Mouse (Mus musculus): Measurements from ENCODE around the gene Nutf2. TPM values are rescaled to one million over a fixed set of nuclear protein-coding genes. Genes with fewer than 3 reads are reported as not detected.

The Nutf2 gene
- polyA plus RNA-seq (2014; fragmentation: Nextera tagmentation; extraction: Ambion mirVana): 317 and 347 TPM in 2 replicates

DNA sequence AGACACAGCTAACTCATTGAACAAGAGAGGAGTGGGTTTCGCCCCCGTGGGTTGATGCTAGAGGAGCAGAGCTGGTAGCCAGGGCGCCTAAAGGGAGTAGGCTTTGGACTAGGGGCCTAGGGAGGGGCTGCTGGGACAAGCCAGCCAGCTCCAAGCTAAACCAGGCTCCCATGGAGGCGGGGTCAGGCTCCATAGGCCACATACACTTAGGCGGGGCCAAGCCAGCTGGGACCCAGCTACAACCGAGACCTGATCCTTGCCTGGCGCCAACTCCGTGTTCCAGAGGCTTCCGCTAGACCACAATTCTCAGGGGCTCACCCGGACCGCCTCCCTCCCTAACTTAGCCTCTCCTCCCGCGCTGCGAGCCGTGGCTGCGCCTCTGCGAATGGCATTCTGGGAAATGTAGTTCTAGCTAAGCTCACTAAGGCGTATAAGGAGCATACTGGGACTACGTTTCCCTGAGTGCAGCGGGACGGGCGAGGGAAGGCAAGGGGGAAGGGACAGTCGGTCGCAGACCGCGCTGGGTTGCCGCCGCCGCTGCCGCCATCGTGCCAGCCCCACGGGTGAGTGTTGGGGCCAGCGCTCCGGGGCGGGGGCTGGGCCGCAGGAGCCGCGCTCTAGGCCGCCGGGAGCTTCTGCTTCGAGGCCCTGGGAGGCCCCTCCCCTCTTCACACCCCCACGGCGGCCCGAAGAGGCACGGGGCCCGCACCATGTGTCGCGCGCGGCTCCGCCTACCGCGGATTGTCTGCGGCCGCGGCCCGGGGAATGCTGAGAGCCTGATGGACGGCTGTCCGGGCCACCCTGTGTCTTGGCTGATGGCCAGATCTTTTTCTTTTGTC is at the start of gene Nutf2:
Gene Nutf2, plus strand, starts transcription at position 438 of the 839 bp plus-strand sequence.
- Histone ChIP-seq H3K36me3 (ENCODE audit: insufficient read depth) (peaks cover 12% of the 10 kb centered on the region; the same call in 1 of the 2 replicates), H3K4me1 (ENCODE audit: insufficient read depth) (peaks cover 19% of the 10 kb centered on the region), H3K27ac (ENCODE audit: low read depth) (peak within 1 kb of the TSS; percentile 92), H3K4me3 (ENCODE audit: low read depth, low read length) (peak within 1 kb of the TSS; percentile 98), H3K9ac (peak within 1 kb of the TSS; percentile 96), H3K9me3 (ENCODE audit: low read depth, low read length) (no peaks in the 10 kb centered on the region), H3K4me2 (peak within 1 kb of the TSS; percentile 92), H3K27me3 (ENCODE audit: insufficient read depth, low read length) (no peaks in the 10 kb centered on the region)
- WGBS: under 1% methylated on average over 53 of the region's 59 CpGs
- TF ChIP-seq CTCF (IDR thresholded peaks at IDR 0.05; ENCODE audit: low read depth): no peak
- DNase-seq: peak; percentile 99
- peak; percentile 98 for ATAC-seq (ENCODE audit: insufficient read depth)

DNA sequence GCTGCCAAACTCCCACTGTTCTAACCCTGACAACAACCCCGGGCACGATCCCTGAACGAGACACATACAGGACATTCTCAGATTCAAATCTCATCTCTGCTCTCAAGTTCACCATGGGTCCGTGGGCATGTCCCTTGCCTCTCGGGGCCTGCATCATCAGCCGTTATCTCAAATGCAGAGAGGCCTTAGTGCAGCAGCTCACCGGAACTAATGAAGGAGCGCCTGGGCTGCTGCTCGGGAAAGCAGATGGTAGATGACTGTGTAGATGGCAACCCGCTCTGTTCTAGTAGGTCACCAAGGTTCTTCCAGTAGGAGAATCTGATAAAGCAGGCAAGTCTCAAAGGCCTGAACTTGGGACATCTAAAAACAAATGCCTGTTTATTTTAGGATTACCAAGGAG is 49.3 kb upstream of the Nutf2 start:
- no peak for TF ChIP-seq CTCF (IDR thresholded peaks at IDR 0.05; ENCODE audit: low read depth)
- ATAC-seq (ENCODE audit: insufficient read depth) (no peak), DNase-seq (no peak)
- Histone ChIP-seq H3K36me3 (ENCODE audit: insufficient read depth) (peaks cover 12% of the 10 kb centered on the region; the same call in 1 of the 2 replicates), H3K9ac (no peak overlapping the region), H3K4me3 (ENCODE audit: low read depth, low read length) (no peak overlapping the region), H3K27ac (ENCODE audit: low read depth) (no peak overlapping the region), H3K27me3 (ENCODE audit: insufficient read depth, low read length) (no peaks in the 10 kb centered on the region), H3K4me1 (ENCODE audit: insufficient read depth) (no peaks in the 10 kb centered on the region), H3K4me2 (no peak overlapping the region), H3K9me3 (ENCODE audit: low read depth, low read length) (no peaks in the 10 kb centered on the region)
- 90% methylated on average over 10 of the region's 10 CpGs for WGBS

DNA sequence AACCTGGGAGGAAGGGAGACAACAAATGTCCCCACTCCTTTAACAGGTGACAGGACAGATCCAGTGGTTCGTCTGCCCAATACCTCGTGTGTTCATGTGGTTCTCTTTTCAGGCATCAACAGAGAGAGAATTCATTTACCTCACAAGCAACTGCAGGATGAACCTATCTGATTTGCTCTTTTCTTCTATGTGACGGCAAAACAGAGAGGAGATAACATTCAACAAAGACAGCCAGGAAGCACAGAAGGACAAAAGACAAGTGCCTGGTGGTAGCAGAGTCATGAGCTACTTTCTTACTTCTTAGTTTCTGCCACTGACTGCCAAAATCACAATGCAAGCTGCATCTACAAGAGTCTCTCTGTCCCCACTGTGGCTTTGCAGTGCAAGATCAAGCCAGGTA is 48.8 kb upstream of the Nutf2 start:
- no peak overlapping the region for H3K4me2 ChIP-seq
- no peak overlapping the region for H3K9ac ChIP-seq
- ATAC-seq (ENCODE audit: insufficient read depth) (no peak), DNase-seq (no peak)
- H3K4me3 ChIP-seq (ENCODE audit: low read depth, low read length): no peak overlapping the region
- no peaks in the 10 kb centered on the region for H3K9me3 ChIP-seq (ENCODE audit: low read depth, low read length)
- H3K27ac ChIP-seq (ENCODE audit: low read depth): no peak overlapping the region
- no peaks in the 10 kb centered on the region for H3K4me1 ChIP-seq (ENCODE audit: insufficient read depth)
- TF ChIP-seq CTCF (IDR thresholded peaks at IDR 0.05; ENCODE audit: low read depth): no peak
- 77% methylated on average over 3 of the region's 3 CpGs for WGBS
- H3K36me3 ChIP-seq (ENCODE audit: insufficient read depth): peaks cover 12% of the 10 kb centered on the region; the same call in 1 of the 2 replicates
- H3K27me3 ChIP-seq (ENCODE audit: insufficient read depth, low read length): no peaks in the 10 kb centered on the region

DNA sequence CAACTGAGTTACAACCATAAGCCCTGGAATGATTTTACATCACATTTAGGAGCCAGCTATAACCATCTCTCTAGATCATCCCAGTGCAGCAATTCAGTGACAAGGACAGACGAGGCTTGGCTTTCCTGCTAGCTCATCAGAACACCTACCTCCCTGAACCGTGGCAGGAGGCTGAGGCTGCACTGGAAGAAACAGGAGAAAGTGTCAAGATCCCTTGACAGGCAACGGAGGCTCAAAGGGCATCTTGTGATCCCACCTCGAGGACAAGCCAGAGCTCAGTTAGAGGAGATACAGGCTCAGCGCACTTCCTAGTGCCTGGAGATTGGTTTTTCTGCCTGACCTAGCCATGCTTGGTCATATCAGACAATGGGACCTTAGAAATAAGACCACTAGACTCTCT is 47.9 kb upstream of the Nutf2 start:
- no peak overlapping the region for H3K4me3 ChIP-seq (ENCODE audit: low read depth, low read length)
- no peaks in the 10 kb centered on the region for H3K9me3 ChIP-seq (ENCODE audit: low read depth, low read length)
- WGBS: 72% methylated on average over 5 of the region's 5 CpGs
- no peak overlapping the region for H3K4me2 ChIP-seq
- no peak overlapping the region for H3K9ac ChIP-seq
- H3K27ac ChIP-seq (ENCODE audit: low read depth): no peak overlapping the region
- TF ChIP-seq CTCF (IDR thresholded peaks at IDR 0.05; ENCODE audit: low read depth): no peak
- H3K36me3 ChIP-seq (ENCODE audit: insufficient read depth): peaks cover 13% of the 10 kb centered on the region; the same call in 1 of the 2 replicates
- no peaks in the 10 kb centered on the region for H3K27me3 ChIP-seq (ENCODE audit: insufficient read depth, low read length)
- H3K4me1 ChIP-seq (ENCODE audit: insufficient read depth): no peaks in the 10 kb centered on the region
- ATAC-seq (ENCODE audit: insufficient read depth) (no peak), DNase-seq (no peak)

DNA sequence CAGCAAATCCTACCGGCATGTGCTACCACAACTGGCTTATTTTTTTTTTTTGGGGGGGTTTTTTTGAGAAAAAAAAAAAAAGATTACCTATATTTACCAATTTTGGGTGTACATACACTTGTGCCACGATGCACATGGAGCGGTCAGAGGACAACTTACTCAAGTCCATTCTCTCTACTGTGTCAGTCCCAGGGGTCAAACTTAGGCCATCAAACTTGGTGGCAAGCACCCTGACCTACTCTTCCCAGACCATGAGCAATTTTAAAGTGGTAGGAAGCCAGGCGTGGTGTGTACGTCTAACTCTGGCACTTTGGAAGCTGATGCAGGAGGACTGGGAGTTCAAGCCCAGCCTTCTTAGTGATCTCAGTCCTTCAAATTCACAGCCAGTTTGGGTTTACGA is 47.1 kb upstream of the Nutf2 start:
- H3K4me2 ChIP-seq: no peak overlapping the region
- H3K4me3 ChIP-seq (ENCODE audit: low read depth, low read length): no peak overlapping the region
- WGBS: 92% methylated on average over 6 of the region's 6 CpGs
- H3K4me1 ChIP-seq (ENCODE audit: insufficient read depth): no peaks in the 10 kb centered on the region
- H3K36me3 ChIP-seq (ENCODE audit: insufficient read depth): peaks cover 15% of the 10 kb centered on the region; the same call in 1 of the 2 replicates
- TF ChIP-seq CTCF (IDR thresholded peaks at IDR 0.05; ENCODE audit: low read depth): no peak
- H3K9me3 ChIP-seq (ENCODE audit: low read depth, low read length): no peaks in the 10 kb centered on the region
- H3K27ac ChIP-seq (ENCODE audit: low read depth): no peak overlapping the region
- ATAC-seq (ENCODE audit: insufficient read depth) (no peak), DNase-seq (no peak)
- H3K9ac ChIP-seq: no peak overlapping the region
- no peaks in the 10 kb centered on the region for H3K27me3 ChIP-seq (ENCODE audit: insufficient read depth, low read length)

DNA sequence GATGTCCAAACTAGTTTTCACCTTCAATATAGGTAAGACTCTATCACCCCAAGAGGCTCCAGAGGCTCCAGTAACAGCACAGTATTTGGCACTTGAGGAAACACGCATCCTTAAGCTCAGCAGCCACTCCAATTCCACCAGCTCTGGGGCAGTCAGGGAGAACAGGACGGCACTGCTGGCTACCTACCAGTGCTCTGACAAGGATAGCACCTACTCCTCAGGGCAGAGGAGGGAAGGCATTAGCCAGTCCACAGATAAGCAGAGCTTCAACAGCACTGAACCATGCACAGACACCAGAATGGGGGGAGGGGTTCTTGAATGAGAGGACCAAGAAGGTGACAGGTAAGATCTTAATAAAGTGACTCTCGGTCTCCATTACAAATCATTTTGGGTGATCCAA is 40.7 kb upstream of the Nutf2 start:
- Histone ChIP-seq H3K9ac (no peak overlapping the region), H3K27ac (ENCODE audit: low read depth) (no peak overlapping the region), H3K4me1 (ENCODE audit: insufficient read depth) (no peaks in the 10 kb centered on the region), H3K36me3 (ENCODE audit: insufficient read depth) (peaks cover 51% of the 10 kb centered on the region), H3K27me3 (ENCODE audit: insufficient read depth, low read length) (no peaks in the 10 kb centered on the region), H3K4me3 (ENCODE audit: low read depth, low read length) (no peak overlapping the region), H3K9me3 (ENCODE audit: low read depth, low read length) (no peaks in the 10 kb centered on the region), H3K4me2 (no peak overlapping the region)
- ATAC-seq (ENCODE audit: insufficient read depth) (no peak), DNase-seq (no peak)
- no peak for TF ChIP-seq CTCF (IDR thresholded peaks at IDR 0.05; ENCODE audit: low read depth)
- WGBS: 89% methylated on average over 3 of the region's 3 CpGs

DNA sequence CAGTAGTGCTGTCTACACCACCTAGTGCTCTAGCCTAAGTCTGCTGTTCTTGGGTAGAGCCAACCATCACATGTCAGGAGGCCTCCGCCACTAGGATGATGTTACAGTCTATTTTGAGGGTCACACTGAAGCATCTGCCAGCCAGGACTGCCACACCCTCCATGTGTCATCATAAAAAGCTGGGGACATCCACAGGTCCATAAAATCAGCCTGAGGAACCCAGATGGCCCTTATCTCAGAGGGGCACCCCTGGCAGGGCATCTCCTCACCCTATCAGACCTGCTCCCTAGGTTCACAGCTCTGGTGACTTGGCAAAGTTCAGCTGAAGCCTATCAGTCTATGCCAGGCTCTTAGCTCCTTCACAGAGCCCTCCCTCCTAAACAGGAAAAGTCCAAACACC is 39.5 kb upstream of the Nutf2 start:
- 97% methylated on average over 1 of the region's 1 CpGs for WGBS
- ATAC-seq (ENCODE audit: insufficient read depth) (peak; percentile 79), DNase-seq (no peak)
- Histone ChIP-seq H3K4me3 (ENCODE audit: low read depth, low read length) (no peak overlapping the region), H3K4me2 (no peak overlapping the region; the same call in 1 of the 2 replicates), H3K27ac (ENCODE audit: low read depth) (no peak overlapping the region; the same call in 1 of the 2 replicates), H3K27me3 (ENCODE audit: insufficient read depth, low read length) (no peaks in the 10 kb centered on the region), H3K36me3 (ENCODE audit: insufficient read depth) (peaks cover 60% of the 10 kb centered on the region), H3K9me3 (ENCODE audit: low read depth, low read length) (no peaks in the 10 kb centered on the region), H3K9ac (no peak overlapping the region), H3K4me1 (ENCODE audit: insufficient read depth) (0 out of 2 replicates have a peak, but pooled peaks cover 3% of the 10 kb centered on the region)
- no peak for TF ChIP-seq CTCF (IDR thresholded peaks at IDR 0.05; ENCODE audit: low read depth)
